Mouse (Mus musculus): ENCODE measurements at regions not wholly inside any gene's neighbourhood (a gene's known extent, or its start where the extent isn't known, plus 50 kb on each side); places are given as distances from the start of the nearest gene placed in this dataset.

- DNase-seq (ENCODE audit: extremely low read depth), result no peak
- Histone ChIP-seq H3K36me3 (replicated peaks in 1 of 2; ENCODE audit: control insufficient read depth in 1 of 2, insufficient read depth in 1 of 2, low read length in 1 of 2) (no peaks in the 10 kb centered on the region), H3K79me2 (replicated peaks; ENCODE audit: control insufficient read depth, extremely low read depth, insufficient read depth, poor library complexity, severe bottlenecking) (no peaks in the 10 kb centered on the region), H3K27ac (ENCODE audit: insufficient read depth, low read depth) (no peak overlapping the region), H3K27me3 (replicated peaks) (no peaks in the 10 kb centered on the region), H3K4me1 (ENCODE audit: control insufficient read depth in 1 of 2, insufficient read depth in 2 of 2) (no peaks in the 10 kb centered on the region), H3K4me3 (replicated peaks in 1 of 3; ENCODE audit: low read depth in 2 of 3, low read length in 2 of 3, poor library complexity in 1 of 3) (no peak overlapping the region), H3K4me2 (ENCODE audit: insufficient read depth, low read depth, poor library complexity, severe bottlenecking) (no peak overlapping the region), H3K9me3 (replicated peaks; ENCODE audit: low read length) (peaks cover 68% of the 10 kb centered on the region), H3K9ac (ENCODE audit: insufficient read depth, low read depth) (no peak overlapping the region)
- no peak for TF ChIP-seq JUN (IDR thresholded peaks at IDR 0.05; ENCODE audit: insufficient read depth, low read depth, low read length)
- no peak for TF ChIP-seq GABPA (IDR thresholded peaks at IDR 0.05; ENCODE audit: insufficient replicate concordance, low read depth, low read length)
- no peak for TF ChIP-seq UBTF (IDR thresholded peaks at IDR 0.05; ENCODE audit: low read depth, low read length)
- no peak for TF ChIP-seq HCFC1 (IDR thresholded peaks at IDR 0.05; ENCODE audit: low read depth, low read length)
- no peak for TF ChIP-seq POLR2A (IDR thresholded peaks at IDR 0.05; ENCODE audit: low read depth, low read length)
- TF ChIP-seq RAD21 (IDR thresholded peaks at IDR 0.05; ENCODE audit: low read depth, low read length), result no peak
- dilution Hi-C loops (cut with MboI; ENCODE audit: extremely low pct_ligation_motif_present, extremely low pct_unique_long_range_greater_than_20kb, low sequenced_read_pairs), result no loop called here
- in situ Hi-C loops (cut with MboI; ENCODE audit: low pct_ligation_motif_present, low pct_unique_long_range_greater_than_20kb, low sequenced_read_pairs), result no loop called here
Observed at GRCm38 (mm10) chr4:84028120-84028519, 502.8 kb downstream of the Ccdc171 start.

- H3K79me2 ChIP-seq (replicated peaks; ENCODE audit: control insufficient read depth, extremely low read depth, insufficient read depth, poor library complexity, severe bottlenecking), result no peaks in the 10 kb centered on the region
- in situ Hi-C loops (cut with MboI; ENCODE audit: low pct_ligation_motif_present, low pct_unique_long_range_greater_than_20kb, low sequenced_read_pairs) (no loop called here), dilution Hi-C loops (cut with MboI; ENCODE audit: extremely low pct_ligation_motif_present, extremely low pct_unique_long_range_greater_than_20kb, low sequenced_read_pairs) (no loop called here)
- H3K27me3 ChIP-seq (replicated peaks), result no peaks in the 10 kb centered on the region
- no peak overlapping the region for H3K27ac ChIP-seq (ENCODE audit: insufficient read depth, low read depth)
- no peak overlapping the region for H3K4me2 ChIP-seq (ENCODE audit: insufficient read depth, low read depth, poor library complexity, severe bottlenecking)
- DNase-seq (ENCODE audit: extremely low read depth), result no peak
- no peaks in the 10 kb centered on the region for H3K36me3 ChIP-seq (replicated peaks in 1 of 2; ENCODE audit: control insufficient read depth in 1 of 2, insufficient read depth in 1 of 2, low read length in 1 of 2)
- TF ChIP-seq JUN (IDR thresholded peaks at IDR 0.05; ENCODE audit: insufficient read depth, low read depth, low read length), result no peak
- TF ChIP-seq MYC (IDR thresholded peaks at IDR 0.05; ENCODE audit: low read depth, low read length), result no peak
- no peak for TF ChIP-seq CHD1 (IDR thresholded peaks at IDR 0.05; ENCODE audit: low read depth, low read length)
- TF ChIP-seq E2F4 (IDR thresholded peaks at IDR 0.05; ENCODE audit: insufficient replicate concordance, low read depth, low read length), result no peak
- no peak for TF ChIP-seq NRF1 (IDR thresholded peaks at IDR 0.05; ENCODE audit: low read depth, low read length)
- TF ChIP-seq POLR2AphosphoS2 (IDR thresholded peaks at IDR 0.05; ENCODE audit: low read depth, low read length), result no peak
- no peak for TF ChIP-seq ZNF384 (IDR thresholded peaks at IDR 0.05; ENCODE audit: low read depth, low read length)
- TF ChIP-seq ETS1 (conservative IDR thresholded peaks at IDR 0.05; ENCODE audit: low read depth, low read length), result no peak
- TF ChIP-seq MAZ (IDR thresholded peaks at IDR 0.05; ENCODE audit: low read depth, low read length), result no peak
- no peak for TF ChIP-seq RCOR1 (conservative IDR thresholded peaks at IDR 0.05; ENCODE audit: low read depth, low read length)
- TF ChIP-seq MAX (IDR thresholded peaks at IDR 0.05; ENCODE audit: low read length), result no peak
- no peak for TF ChIP-seq USF1 (IDR thresholded peaks at IDR 0.05; ENCODE audit: low read depth, low read length)
- TF ChIP-seq JUND (conservative IDR thresholded peaks at IDR 0.05; ENCODE audit: low read depth, low read length), result no peak
- TF ChIP-seq EP300 (IDR thresholded peaks at IDR 0.05; ENCODE audit: low read length), result no peak
- no peak for TF ChIP-seq CHD2 (IDR thresholded peaks at IDR 0.05; ENCODE audit: low read length)
- no peak for TF ChIP-seq ZKSCAN1 (IDR thresholded peaks at IDR 0.05; ENCODE audit: borderline replicate concordance, low read depth, low read length)
- TF ChIP-seq HCFC1 (IDR thresholded peaks at IDR 0.05; ENCODE audit: low read depth, low read length), result no peak
- no peak for TF ChIP-seq USF2 (conservative IDR thresholded peaks at IDR 0.05; ENCODE audit: low read depth, low read length)
- TF ChIP-seq MEF2A (IDR thresholded peaks at IDR 0.05; ENCODE audit: borderline replicate concordance, low read depth, low read length), result no peak
- H3K9me3 ChIP-seq (replicated peaks; ENCODE audit: low read length), result peaks cover 77% of the 10 kb centered on the region
- H3K9ac ChIP-seq (ENCODE audit: insufficient read depth, low read depth), result no peak overlapping the region
- H3K4me3 ChIP-seq (replicated peaks in 1 of 3; ENCODE audit: low read depth in 2 of 3, low read length in 2 of 3, poor library complexity in 1 of 3), result no peak overlapping the region
- no peaks in the 10 kb centered on the region for H3K4me1 ChIP-seq (ENCODE audit: control insufficient read depth in 1 of 2, insufficient read depth in 2 of 2)
Observed at GRCm38 (mm10) chr4:84030916-84031315, 505.6 kb downstream of the Ccdc171 start.
